In the genomic region with DNA sequence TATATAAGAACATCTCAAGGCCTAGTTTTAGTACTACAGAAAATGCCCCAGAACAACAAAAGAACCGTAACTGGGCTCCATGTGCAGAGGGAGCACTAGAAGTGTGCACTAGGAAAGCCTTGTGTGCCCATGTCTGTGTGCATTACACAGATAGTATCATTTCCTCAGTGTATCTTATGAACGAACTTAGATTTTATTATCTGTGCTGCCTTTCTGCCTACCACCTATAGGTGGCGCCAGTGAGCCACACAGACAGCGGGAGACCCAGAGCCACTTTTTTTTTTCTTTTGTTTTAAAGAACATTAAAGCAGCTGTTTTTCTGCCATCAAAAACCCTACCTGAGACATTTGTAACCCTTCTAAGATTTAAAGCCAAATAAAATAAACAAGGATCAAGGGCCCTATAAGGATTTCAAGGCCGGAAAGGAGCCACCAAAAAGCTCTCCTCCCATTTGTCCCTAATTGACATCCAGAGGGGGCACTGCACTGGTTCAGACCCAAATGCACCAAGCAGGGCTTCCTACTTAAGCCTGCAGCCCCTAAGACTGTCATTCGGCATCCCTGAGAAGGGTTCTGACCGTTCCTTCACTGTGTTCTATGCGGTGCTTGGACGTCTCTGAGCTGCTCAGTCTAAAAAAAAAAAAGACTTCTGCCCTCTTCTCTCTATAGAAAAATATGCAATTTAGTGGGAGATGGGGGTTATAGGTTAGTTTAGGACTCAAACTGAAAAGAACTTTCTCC, we compare ENCODE assay signal across 8 mouse cellular contexts.
DNase-seq lines count a peak whose midpoint lies in the region; ATAC-seq and TF ChIP-seq lines count a peak whose summit lies in the region.

No protein-coding gene starts in this region.

- no peak overlapping the region for H3K9ac ChIP-seq in heart, embryonic 15.5 days
- H3K9ac ChIP-seq in stomach, embryonic 14.5 days (replicated peaks; ENCODE audit: low read depth, low read length) = no peak overlapping the region

- H3K27me3 ChIP-seq in cerebellum, adult 2 months (ENCODE audit: control insufficient read depth, insufficient read depth, low read length) = no peaks in the 10 kb centered on the region
- no peaks in the 10 kb centered on the region for H3K27me3 ChIP-seq in Patski
- no peaks in the 10 kb centered on the region for H3K27me3 ChIP-seq in heart, embryonic 15.5 days
- H3K27me3 ChIP-seq in stomach, embryonic 14.5 days (ENCODE audit: control insufficient read depth, insufficient read depth, low read length) = no peaks in the 10 kb centered on the region

- H3K4me2 ChIP-seq in heart, embryonic 15.5 days = peak overlapping the region; percentile 48
- 0 out of 2 replicates have a peak overlapping the region, but pooled peaks have one; percentile 20 for H3K4me2 ChIP-seq in stomach, embryonic 14.5 days (replicated peaks; ENCODE audit: low read depth, low read length)

- in situ Hi-C loops in Patski (cut with MboI; ENCODE audit: low pct_unique_long_range_greater_than_20kb) = loop anchor here (5.0 to 10.0 kb wide), 3 partner anchors 109 to 677 kb away; a partner anchor contains a TSS

- peak; percentile 33 to 36 for DNase-seq in cerebellum, adult 2 months
- DNase-seq in cerebellum, adult 11-12 months = no peak
- DNase-seq in Patski (ENCODE audit: low read depth, low spot score) = no peak
- DNase-seq in embryo, embryonic 11 days = peak; percentile 62
- DNase-seq in layer of hippocampus, adult 2 months (ENCODE audit: low spot score in 2 of 2) = peak; percentile 14 to 43
- peak; percentile 64 for DNase-seq in lung, postnatal 25 days (ENCODE audit: low spot score)

- no peak overlapping the region for H3K4me3 ChIP-seq in cerebellum, adult 2 months (replicated peaks; ENCODE audit: insufficient read depth, low read depth, low read length)
- H3K4me3 ChIP-seq in heart, embryonic 15.5 days = peak overlapping the region; percentile 4; the same call in 1 of the 2 replicates
- no peak overlapping the region for H3K4me3 ChIP-seq in layer of hippocampus, adult 2 months
- no peak overlapping the region for H3K4me3 ChIP-seq in stomach, embryonic 14.5 days (ENCODE audit: low read depth, low read length)

- ATAC-seq in Patski = no peak
- ATAC-seq in heart, embryonic 15.5 days (replicated peaks; ENCODE audit: insufficient number of reproducible peaks, insufficient read depth, low FRiP score, low read depth) = no peak
- ATAC-seq in stomach, embryonic 14.5 days (ENCODE audit: insufficient number of reproducible peaks, insufficient read depth, low FRiP score, low read depth) = no peak

- 41% methylated on average over 9 of the region's 9 CpGs for WGBS in cerebellum, adult 2 months
- 12% methylated on average over 9 of the region's 9 CpGs for WGBS in heart, embryonic 15.5 days
- WGBS in stomach, embryonic 14.5 days = 19% methylated on average over 9 of the region's 9 CpGs

- H3K9me3 ChIP-seq in heart, embryonic 15.5 days (replicated peaks) = no peaks in the 10 kb centered on the region
- no peaks in the 10 kb centered on the region for H3K9me3 ChIP-seq in stomach, embryonic 14.5 days (ENCODE audit: control insufficient read depth, low read depth, low read length)

- peak; percentile 80 for TF ChIP-seq CTCF in cerebellum, adult 2 months (IDR thresholded peaks at IDR 0.05; ENCODE audit: borderline replicate concordance, insufficient read depth, low read depth, low read length)
- TF ChIP-seq CTCF in Patski (IDR thresholded peaks at IDR 0.05) = peak; percentile 98
- TF ChIP-seq CTCF in layer of hippocampus, adult 2 months (conservative IDR thresholded peaks at IDR 0.05) = peak; percentile 99

- CTCF ChIA-PET in Patski (lab: Charles Lee) = interaction anchor here (0.6 to 2.4 kb wide), 21 partner anchors 9 to 843 kb away, joined by 3 to 23 read pairs (median 5); no protein-coding TSS in a partner anchor

- H3K27ac ChIP-seq in cerebellum, adult 2 months (ENCODE audit: insufficient read depth, low read length) = peak overlapping the region; percentile 30; the same call in 1 of the 2 replicates
- H3K27ac ChIP-seq in heart, embryonic 15.5 days = peak overlapping the region; percentile 49
- H3K27ac ChIP-seq in layer of hippocampus, adult 2 months = peak overlapping the region; percentile 37; the same call in 1 of the 2 replicates
- no peak overlapping the region for H3K27ac ChIP-seq in stomach, embryonic 14.5 days (ENCODE audit: low read length)

- H3K36me3 ChIP-seq in heart, embryonic 15.5 days = no peaks in the 10 kb centered on the region
- no peaks in the 10 kb centered on the region for H3K36me3 ChIP-seq in stomach, embryonic 14.5 days (ENCODE audit: control insufficient read depth, insufficient read depth, low read length)

- POLR2A ChIA-PET in Patski (lab: Charles Lee) = interaction anchor here (0.5 to 0.7 kb wide), 2 partner anchors 57 to 71 kb away, joined by 5 to 12 read pairs; no protein-coding TSS in a partner anchor

- H3K4me1 ChIP-seq in cerebellum, adult 2 months (ENCODE audit: control insufficient read depth, insufficient read depth, low read length) = no peaks in the 10 kb centered on the region; the same call in 1 of the 2 replicates
- H3K4me1 ChIP-seq in heart, embryonic 15.5 days (replicated peaks) = peaks cover 8% of the 10 kb centered on the region
- no peaks in the 10 kb centered on the region for H3K4me1 ChIP-seq in stomach, embryonic 14.5 days (ENCODE audit: control insufficient read depth, insufficient read depth, low read length)

- no peak for TF ChIP-seq POLR2A in cerebellum, adult 2 months (IDR thresholded peaks at IDR 0.05; ENCODE audit: borderline replicate concordance, insufficient read depth, low read length)

Comparison
In these comparisons a context has a peak if more than half of its experiments do, and no peak if none do; other contexts are left out.
1. DNase-seq: peak in cerebellum, adult 2 months (2 of 2), embryo, embryonic 11 days (single experiment), layer of hippocampus, adult 2 months (2 of 2) and lung, postnatal 25 days (single experiment); none in cerebellum, adult 11-12 months (single experiment) and Patski (single experiment).
2. Peak in every context shown above with its lines, with median percentiles within 50 percentile points of each other: CTCF ChIP-seq.